Mouse (Mus musculus) layer of hippocampus, postnatal 14 days (tissue): Measurements from ENCODE around the gene Arid5a. TPM values are rescaled to one million over a fixed set of nuclear protein-coding genes. Genes with fewer than 3 reads are reported as not detected.

Experiments used
- DNase-seq, 2 experiments: peaks; one replicate each; pipeline ENCODE4 v3.0.0; 2021 to 2022; ENCODE audit warnings: low spot score in 2 of 2, mixed read lengths in 1 of 2
- microRNA-seq, 2 experiments: library from miRNA; unstranded; fragments of <30 nt; microRNA quantifications; one replicate each; pipeline ENCODE4 v1.2.0; 2021
- total RNA-seq, 2 experiments: library from RNA; stranded (reverse); gene quantifications; 2 replicates each; pipeline ENCODE4 v1.2.3; 2021

Arid5a gene
- total RNA-seq, 2 experiments from 2014 or later, result 17.2 to 19.9 TPM

DNA sequence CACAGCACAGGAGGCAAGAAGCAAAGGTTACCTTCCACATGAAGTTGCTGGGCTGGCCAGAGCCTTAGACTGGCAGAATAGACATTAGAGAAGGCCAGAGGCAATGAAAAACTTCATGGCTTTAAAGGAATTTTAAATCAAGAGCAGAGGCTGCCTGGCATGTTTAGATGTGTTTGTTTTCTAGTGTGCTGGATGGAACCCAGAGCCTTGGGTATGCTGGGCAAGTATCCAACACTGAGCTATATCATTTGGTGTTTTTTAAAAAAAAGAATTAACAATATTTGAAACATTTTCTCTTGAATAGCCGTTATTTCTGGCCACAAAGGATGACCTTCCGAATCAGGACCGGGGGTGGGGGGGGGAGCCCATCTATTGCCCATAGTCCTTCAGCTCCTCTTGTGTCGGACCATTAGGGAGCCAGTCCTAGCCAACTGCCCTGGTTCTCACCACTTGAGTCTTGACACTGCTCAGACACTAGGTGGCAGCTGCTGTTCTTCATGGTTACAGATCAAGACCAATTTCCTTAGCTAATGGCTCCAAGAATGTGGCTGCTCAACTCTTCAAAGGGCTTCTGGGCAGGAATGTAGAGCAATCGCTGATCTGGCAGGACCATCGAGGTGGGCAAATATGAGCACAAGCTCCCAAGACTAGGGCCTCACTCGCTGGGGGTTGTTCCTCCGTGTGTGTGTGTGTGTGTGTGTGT, 16.4 kb downstream of the Arid5a start:
- DNase-seq, result peak; percentile 39 to 69

GRCm38 (mm10) chr1:36325900-36326321, 18.4 kb downstream of the Arid5a start:
- no peak for DNase-seq

DNA sequence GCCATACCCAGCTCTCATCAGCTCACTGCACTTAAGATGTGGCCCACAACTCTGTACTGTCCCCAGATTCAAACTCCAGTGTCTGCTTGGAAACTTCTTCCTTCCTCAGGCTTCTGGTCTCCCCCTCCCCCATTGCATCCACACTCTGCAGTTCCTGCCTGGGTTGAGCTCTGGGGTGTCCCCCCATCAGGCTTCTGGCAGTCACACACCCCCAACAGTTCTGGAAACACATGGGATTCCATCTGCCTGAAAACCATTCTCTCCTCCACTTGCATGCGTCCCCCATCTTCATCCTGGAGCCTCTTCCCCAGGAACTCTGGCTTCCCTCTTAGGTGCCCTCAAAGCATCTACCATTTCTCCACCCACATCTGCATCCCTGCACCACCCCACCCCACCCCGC, 19.3 kb downstream of the Arid5a start:
- DNase-seq, result peak in 1 of 2 experiments; percentile 65

GRCm38 (mm10) chr1:36331743-36332142, 24.2 kb downstream of the Arid5a start:
- no peak for DNase-seq

- DNase-seq, result no peak
Measured at GRCm38 (mm10) chr1:36332955-36333887, 25.7 kb downstream of the Arid5a start.

DNA sequence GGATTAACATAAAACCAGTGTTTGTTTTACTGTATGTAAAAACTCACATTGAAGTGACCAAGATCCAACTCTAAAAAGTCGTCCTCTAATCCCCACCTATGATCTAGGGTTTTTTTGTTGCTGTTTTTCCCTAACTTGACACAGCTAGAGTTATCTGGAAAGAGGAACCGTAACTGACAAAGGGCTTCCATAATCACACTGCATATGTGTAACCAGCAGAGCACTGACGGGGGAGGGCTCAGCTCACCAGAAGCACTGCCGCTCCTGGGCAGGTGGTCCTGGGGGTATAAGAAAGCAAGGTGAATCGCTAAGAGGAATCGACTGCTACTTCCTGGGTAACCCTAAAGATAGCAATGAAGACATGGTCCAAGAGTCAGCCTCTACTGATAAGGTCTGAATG, 35.0 kb downstream of the Arid5a start:
- no peak for DNase-seq

- peak in 1 of 2 experiments; percentile 31 for DNase-seq
Measured at GRCm38 (mm10) chr1:36352351-36352750, 44.8 kb downstream of the Arid5a start.

DNA sequence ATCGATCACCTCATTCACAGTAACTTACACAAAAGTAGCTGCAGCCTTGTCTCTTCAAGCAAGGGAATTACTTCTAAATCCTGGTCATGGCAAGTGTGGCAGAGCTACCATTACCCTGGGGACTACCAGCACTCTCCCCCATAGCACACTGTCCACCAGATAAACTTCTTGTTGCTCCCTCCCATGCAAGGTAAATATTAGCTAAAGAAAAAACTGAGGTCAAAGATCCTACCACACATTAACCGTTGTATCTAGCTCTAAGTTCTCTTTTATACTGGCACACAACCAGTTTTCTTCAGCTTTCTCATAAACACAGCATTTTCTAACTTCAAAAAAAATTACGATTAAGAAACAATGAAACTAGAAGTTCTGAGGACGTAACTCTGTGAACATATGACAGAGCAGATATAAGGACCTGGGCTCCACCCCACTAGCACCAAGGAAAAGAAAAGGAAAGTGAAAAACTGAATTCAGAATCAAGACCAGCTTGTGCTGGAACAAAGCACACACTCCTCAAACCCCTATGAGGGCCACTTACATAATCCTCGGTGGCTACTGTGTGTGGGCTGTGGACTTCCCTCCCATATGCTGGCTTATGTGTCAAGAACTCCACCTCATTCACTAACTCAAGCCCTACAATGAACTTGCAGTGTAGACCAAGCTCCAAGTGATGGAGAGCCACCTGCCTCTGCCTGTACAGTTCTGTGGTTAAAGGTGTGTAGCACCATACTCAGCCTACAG, 49.6 kb downstream of the Arid5a start:
- no peak for DNase-seq

DNA sequence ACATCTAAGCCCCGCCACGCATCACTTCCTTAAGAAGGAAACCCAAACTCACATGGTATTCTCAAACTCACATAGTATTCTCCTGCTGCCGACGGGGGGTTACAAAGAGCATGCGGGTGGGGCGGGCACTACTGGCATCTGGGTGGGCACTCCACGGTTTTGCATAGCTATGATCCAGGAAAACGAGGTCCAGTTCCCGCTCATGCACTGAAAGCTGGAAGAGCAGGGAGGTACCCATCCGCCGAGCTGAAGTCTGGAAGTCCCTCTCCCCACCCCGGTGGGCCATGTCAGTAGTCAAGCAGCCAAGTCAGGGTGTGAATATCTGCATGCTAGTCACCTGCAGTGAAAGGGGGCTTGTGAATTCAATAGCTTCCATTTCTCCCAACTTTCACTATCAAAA, 60.2 kb downstream of the Arid5a start:
- no peak for DNase-seq

DNA sequence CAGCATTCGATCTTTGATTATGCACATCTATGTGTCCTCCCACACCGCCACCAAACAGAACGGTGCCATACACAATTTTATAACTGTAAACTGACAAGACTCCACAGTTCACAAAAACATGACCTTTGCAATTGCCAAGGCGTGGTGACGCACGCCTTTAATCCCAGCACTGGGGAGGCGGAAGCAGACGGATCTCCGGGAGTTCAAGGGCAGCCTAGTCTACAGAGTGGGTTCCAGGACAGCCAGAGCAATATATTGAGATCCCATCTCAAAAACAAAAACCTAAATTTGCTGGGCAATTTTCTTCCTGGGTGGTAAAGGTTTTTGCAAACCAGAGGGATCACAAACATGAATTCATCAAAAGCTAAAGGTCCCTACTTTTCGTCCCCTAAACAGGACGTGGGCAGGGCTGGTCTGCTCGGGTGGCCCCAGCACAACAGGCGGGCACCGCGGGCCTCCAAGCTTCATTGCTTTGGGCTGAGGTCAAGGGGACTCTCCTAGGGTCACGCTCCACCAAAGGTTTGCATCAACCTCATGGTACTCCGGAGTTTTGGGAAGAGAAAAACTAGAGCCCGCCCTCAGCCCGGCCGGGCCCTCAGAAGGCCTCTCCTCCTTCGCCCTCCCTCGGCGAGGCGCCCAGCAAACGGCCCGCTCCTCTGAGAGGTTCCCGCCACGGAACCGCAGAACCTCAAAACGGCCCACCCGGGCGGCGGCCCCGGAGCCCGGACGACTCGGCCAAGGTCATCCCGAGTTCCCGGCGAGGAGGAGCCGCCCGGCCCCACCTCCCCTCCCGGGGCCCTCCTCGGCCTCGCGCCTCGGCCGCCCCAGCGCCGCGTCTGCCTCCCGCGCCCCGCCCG, 60.8 kb downstream of the Arid5a start:
- peak; percentile 14 to 28 for DNase-seq

DNA sequence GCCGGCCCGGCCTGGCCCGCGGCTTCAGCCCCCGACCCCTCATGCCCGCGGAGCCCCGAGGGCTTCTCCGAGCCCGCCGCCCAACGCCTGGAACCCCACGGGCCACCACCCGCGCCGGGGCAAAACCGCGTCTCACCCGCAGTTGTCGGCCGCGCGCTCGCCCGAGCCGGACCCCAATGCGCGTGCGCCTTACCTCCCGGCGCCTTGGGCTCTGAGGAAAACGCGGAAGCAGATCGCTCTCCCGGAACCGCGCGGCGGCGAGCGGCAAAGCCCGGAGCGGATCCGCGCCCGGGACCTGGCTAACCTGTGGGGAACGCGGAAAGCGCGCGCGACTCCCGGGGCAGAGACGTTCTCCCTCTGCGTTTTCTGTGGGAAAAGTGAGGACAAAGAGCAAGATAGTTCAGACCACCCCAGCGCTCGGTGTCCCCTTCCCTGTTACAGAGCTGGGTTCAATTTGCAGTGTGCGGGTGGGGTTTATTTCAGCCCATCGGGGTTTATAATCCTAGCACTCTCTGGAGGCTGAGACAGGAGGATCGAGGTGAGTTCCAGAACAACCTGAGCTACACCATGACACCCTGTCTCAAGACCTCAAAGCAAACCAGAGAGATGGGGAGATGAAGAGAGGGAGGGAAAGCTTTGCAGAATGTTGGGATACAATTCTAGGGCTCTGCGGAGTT, 61.6 kb downstream of the Arid5a start, which contains the start of gene Kansl3:
Gene Kansl3 (minus strand): TSS at position 213 of the 677 bp plus-strand sequence.
- peak; percentile 88 to 89 for DNase-seq

DNA sequence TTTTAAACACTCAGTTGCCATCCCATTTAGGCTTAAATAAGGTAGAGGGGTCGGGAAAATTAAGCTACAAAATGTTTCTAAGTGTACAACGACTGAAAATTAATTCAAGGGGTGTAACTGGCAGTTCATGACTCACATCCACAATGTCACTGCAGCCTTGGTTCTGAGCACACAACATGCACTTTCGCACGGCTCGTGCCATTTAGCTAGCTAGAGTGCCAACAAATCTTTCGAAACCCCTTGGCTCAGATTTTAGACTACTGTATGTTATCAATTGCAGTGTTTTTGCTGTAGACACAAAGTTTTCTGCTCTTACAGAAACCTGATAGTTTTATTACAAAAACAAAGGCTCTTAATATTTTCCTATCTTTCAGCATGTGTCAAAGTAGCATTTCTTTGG, 63.4 kb downstream of the Arid5a start:
- no peak for DNase-seq

GRCm38 (mm10) chr1:36371934-36372845, 64.7 kb downstream of the Arid5a start, which contains the start of gene Fer1l5:
Gene Fer1l5 (plus strand): TSS chr1:36372291.
- no peak for DNase-seq

Small RNA genes within 50 kb of the gene (microRNA-seq; reads per million reads assigned to microRNA genes)
- 0.68 to 3.1 reads per million in 2 experiments for gene Mir6898

Other genes starting within 250 kb of the Arid5a start
- gene Hs6st1, start 239.3 kb upstream of the Arid5a start, total RNA-seq, result 10 to 100 TPM; 44.3 to 49.6 TPM
- 10 to 100 TPM; 38.3 to 44.3 TPM for gene Uggt1, start 63.0 kb upstream of the Arid5a start, total RNA-seq
- under 1 TPM; 0.55 to 0.67 TPM for gene Neurl3, start 33.1 kb upstream of the Arid5a start, total RNA-seq
- gene Kansl3, start 61.4 kb downstream of the Arid5a start, total RNA-seq, result 10 to 100 TPM; 57.6 to 60.4 TPM
- not detected for gene Fer1l5, start 64.6 kb downstream of the Arid5a start, total RNA-seq
- gene Lman2l, start 137.5 kb downstream of the Arid5a start, total RNA-seq, result 10 to 100 TPM; 51.3 to 57.7 TPM
- 10 to 100 TPM; 16.8 to 18.2 TPM for gene Cnnm4, start 163.9 kb downstream of the Arid5a start, total RNA-seq
- gene Cnnm3, start 204.1 kb downstream of the Arid5a start, total RNA-seq, result 10 to 100 TPM; 36.1 to 39.5 TPM
- 1 to 10 TPM; 6.1 to 7.5 TPM for gene Ankrd23, start 229.2 kb downstream of the Arid5a start, total RNA-seq
- gene Gm42417, start 231.7 kb downstream of the Arid5a start, total RNA-seq, result not detected
- 10 to 100 TPM; 12.2 to 14.2 TPM for gene Ankrd39, start 239.7 kb downstream of the Arid5a start, total RNA-seq